Mouse (Mus musculus) hindbrain, embryonic 11.5 days (tissue): Measurements from ENCODE around the gene Ccdc12. TPM values are rescaled to one million over a fixed set of nuclear protein-coding genes. Genes with fewer than 3 reads are reported as not detected.

Source experiments
- ATAC-seq: fragments of 200-750 bp; cut with Nextera tagmentation; 2 replicates; pipeline ENCODE4 v1.8.0; 2017; ENCODE audit warnings: mild to moderate bottlenecking, moderate TSS enrichment, moderate library complexity; ENCODE audit not compliant: low FRiP score
- DNase-seq: peaks from one replicate; pipeline ENCODE4 v3.0.0-alpha.2; 2015; ENCODE audit warnings: low spot score
- H3K27ac ChIP-seq: fragments of 300-500 bp; sonication (generic); 2 replicates; pipeline ENCODE4 v1.5.1; 2014; ENCODE audit warnings: mild to moderate bottlenecking, low read depth, low read length
- H3K27me3 ChIP-seq: fragments of 300-500 bp; sonication (generic); 2 replicates; pipeline ENCODE4 v1.6.1; 2014; ENCODE audit warnings: mild to moderate bottlenecking, low read length, moderate library complexity, mixed read lengths; ENCODE audit not compliant: control insufficient read depth, insufficient read depth
- H3K36me3 ChIP-seq: fragments of 300-500 bp; sonication (generic); 2 replicates; pipeline ENCODE4 v1.6.1; 2014; ENCODE audit warnings: mild to moderate bottlenecking, low read length, moderate library complexity, mixed read lengths; ENCODE audit not compliant: control insufficient read depth, insufficient read depth
- H3K4me1 ChIP-seq: fragments of 300-500 bp; sonication (generic); replicated peaks from 2 replicates; pipeline ENCODE4 v1.6.1; 2014; ENCODE audit warnings: low read length, mixed read lengths; ENCODE audit not compliant: control insufficient read depth, insufficient read depth
- H3K4me2 ChIP-seq: fragments of 300-500 bp; sonication (generic); replicated peaks from 2 replicates; pipeline ENCODE4 v1.6.1; 2014; ENCODE audit warnings: mild to moderate bottlenecking, low read depth, low read length
- H3K4me3 ChIP-seq: fragments of 300-500 bp; sonication (generic); 2 replicates; pipeline ENCODE4 v1.5.1; 2014; ENCODE audit warnings: low read depth, low read length
- H3K9ac ChIP-seq: fragments of 300-500 bp; sonication (generic); 2 replicates; pipeline ENCODE4 v1.6.1; 2014; ENCODE audit warnings: low read depth, low read length
- H3K9me3 ChIP-seq: fragments of 300-500 bp; sonication (generic); 2 replicates; pipeline ENCODE4 v1.6.1; 2016; ENCODE audit warnings: low read length; ENCODE audit not compliant: control insufficient read depth
- WGBS: fragments of 180-500 bp; shearing (Covaris S2); extraction: QIAGEN DNeasy Blood & Tissue Kit; methylation state at CpG from one replicate; pipeline ENCODE4 v1.1.7; 2014; 5-methylcytosine and 5-hydroxymethylcytosine counted together
- polyA plus RNA-seq: library from polyadenylated mRNA; unstranded; fragments of >200 nt; fragmentation: Nextera tagmentation; extraction: Ambion mirVana; gene quantifications from 2 replicates; pipeline ENCODE4 v1.2.1, GENCODE M21; 2014

The Ccdc12 gene
- polyA plus RNA-seq, 1 experiment from 2014 or later: 145 TPM

DNA sequence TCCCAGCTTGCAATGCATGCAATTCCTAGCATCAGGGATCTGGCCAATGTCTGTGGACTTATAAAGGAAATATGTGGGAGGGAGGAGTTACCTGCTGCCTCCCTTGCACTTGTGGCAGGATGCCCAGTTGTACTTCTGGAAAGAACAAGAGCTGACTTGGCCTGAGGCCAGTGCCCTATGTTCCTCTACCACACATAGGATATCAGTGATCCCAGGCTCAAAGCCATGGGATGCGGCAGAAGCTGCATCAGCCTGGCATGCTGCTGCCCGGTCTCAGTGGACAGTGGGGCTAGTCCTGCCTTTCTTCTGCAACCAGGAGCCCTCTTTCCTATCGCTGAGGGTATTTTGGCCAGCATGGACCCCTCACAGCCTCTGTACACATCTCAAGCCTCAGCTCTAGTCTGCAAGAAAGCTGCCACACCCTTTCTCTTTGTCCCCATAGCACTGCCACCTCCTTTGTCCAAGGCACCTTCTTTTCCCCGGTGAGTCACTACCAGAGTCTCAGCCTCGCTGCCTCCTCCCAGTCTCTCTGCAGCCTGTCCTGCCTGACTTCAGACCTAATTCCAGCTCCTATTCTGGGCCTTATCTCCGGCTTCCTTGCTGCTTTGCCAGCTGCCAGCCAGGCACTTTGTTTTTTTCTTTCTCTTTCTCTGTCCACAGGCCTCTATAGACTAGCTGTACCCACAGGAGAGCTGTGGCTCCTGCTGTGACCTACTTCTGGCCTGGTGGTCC lies 28.0 kb downstream of the Ccdc12 start:
- DNase-seq (no peak), ATAC-seq (no peak)
- Histone ChIP-seq H3K9ac (no peak overlapping the region), H3K4me3 (no peak overlapping the region), H3K36me3 (no peaks in the 10 kb centered on the region), H3K27me3 (no peaks in the 10 kb centered on the region), H3K27ac (no peak overlapping the region), H3K4me1 (peaks cover 14% of the 10 kb centered on the region), H3K4me2 (no peak overlapping the region), H3K9me3 (no peaks in the 10 kb centered on the region)
- 80% methylated on average over 6 of the region's 6 CpGs for WGBS

DNA sequence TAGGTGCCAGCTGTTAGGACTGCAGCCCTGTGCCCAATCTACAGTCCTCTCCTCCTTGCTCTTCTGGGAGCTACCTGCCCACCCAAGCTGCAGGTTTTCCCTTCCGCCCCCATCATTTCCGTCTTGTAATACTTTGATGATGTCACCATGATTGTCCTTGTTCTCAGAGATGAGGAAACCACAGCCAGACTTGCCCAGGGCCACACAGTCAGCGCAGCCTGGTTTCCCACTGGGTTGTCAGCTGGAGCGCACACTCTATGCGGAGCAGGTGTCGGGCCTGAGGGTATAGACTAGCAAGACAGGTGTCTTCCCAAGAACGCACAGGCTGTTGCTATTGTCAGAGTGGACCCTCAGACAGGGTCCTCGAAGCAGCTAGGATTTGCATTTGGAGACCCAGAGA lies 28.9 kb downstream of the Ccdc12 start:
- H3K27me3 ChIP-seq: no peaks in the 10 kb centered on the region
- H3K4me1 ChIP-seq: peaks cover 14% of the 10 kb centered on the region
- 88% methylated on average over 8 of the region's 8 CpGs for WGBS
- DNase-seq (no peak), ATAC-seq (no peak)
- H3K27ac ChIP-seq: no peak overlapping the region
- no peak overlapping the region for H3K4me3 ChIP-seq
- H3K4me2 ChIP-seq: no peak overlapping the region
- no peaks in the 10 kb centered on the region for H3K36me3 ChIP-seq
- no peaks in the 10 kb centered on the region for H3K9me3 ChIP-seq
- no peak overlapping the region for H3K9ac ChIP-seq

DNA sequence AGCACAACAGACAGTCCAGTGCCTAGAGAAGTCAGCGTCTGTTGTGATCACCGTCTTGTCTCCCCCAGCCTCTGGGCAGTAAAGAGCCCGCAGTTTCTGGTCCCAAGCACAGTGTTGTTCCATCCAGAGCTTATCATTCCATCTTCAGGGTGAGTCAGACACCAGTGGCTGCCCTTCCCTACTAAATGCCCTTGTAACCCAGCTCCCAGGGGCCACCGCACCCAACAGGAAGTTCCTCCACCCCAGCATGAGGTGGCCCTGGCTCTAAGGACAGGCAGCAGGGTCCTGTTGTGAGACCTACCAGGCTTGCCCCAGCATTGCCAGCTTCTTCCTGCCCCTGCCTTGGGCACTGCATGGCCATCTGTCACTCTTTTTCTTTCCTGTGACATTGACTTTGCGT lies 29.3 kb downstream of the Ccdc12 start:
- Histone ChIP-seq H3K4me1 (peaks cover 14% of the 10 kb centered on the region), H3K4me2 (no peak overlapping the region), H3K9ac (no peak overlapping the region), H3K9me3 (no peaks in the 10 kb centered on the region), H3K36me3 (no peaks in the 10 kb centered on the region), H3K4me3 (no peak overlapping the region), H3K27ac (no peak overlapping the region), H3K27me3 (no peaks in the 10 kb centered on the region)
- no peak for DNase-seq
- ATAC-seq: no peak
- 86% methylated on average over 5 of the region's 5 CpGs for WGBS

DNA sequence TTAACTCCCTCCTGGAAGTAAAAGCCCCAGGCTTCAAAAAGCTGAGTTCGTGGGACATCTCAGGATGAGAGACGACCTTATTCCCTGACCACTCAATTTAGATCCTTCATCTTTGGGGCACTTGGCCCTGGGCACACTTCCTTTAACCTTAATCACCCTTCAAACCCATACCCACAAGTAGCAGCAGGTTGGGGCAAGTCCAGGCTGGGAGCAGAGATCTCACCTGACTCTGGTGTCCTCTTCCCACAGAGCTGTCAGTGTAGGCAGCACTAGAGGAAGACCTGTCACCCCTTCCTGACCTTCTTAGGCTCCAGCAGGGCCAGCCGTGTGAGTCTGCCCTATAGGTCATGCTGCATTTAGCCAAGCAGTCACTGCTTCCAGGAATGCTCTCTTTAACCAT lies 30.2 kb downstream of the Ccdc12 start:
- Histone ChIP-seq H3K4me3 (no peak overlapping the region), H3K4me1 (peaks cover 14% of the 10 kb centered on the region), H3K4me2 (no peak overlapping the region), H3K36me3 (no peaks in the 10 kb centered on the region), H3K27ac (no peak overlapping the region), H3K9me3 (no peaks in the 10 kb centered on the region), H3K9ac (no peak overlapping the region), H3K27me3 (no peaks in the 10 kb centered on the region)
- DNase-seq (no peak), ATAC-seq (no peak)
- WGBS: 49% methylated on average over 3 of the region's 3 CpGs

DNA sequence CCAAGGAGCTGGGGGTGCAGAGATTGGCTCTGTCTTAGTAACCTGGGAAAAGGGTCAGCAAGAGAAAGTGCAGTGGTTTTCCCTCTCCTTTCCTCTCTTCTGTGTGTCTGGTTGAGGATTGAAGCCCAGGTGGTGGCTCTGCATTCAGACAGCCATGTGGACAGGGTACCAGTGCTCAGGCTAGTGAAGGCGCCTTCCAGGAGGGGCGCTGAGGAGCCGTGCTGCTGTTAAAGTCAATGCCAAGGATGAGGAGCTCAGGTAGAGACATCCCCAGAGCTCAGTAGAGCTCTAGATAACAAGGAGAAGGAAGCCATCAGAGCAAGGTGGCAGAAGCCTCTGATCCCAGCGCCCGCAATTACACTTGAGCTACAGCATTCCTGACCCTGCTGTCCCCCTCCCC lies 30.8 kb downstream of the Ccdc12 start:
- peaks cover 13% of the 10 kb centered on the region for H3K4me1 ChIP-seq
- no peak overlapping the region for H3K4me3 ChIP-seq
- DNase-seq (no peak), ATAC-seq (no peak)
- no peak overlapping the region for H3K4me2 ChIP-seq
- no peaks in the 10 kb centered on the region for H3K27me3 ChIP-seq
- no peak overlapping the region for H3K27ac ChIP-seq
- no peaks in the 10 kb centered on the region for H3K36me3 ChIP-seq
- no peaks in the 10 kb centered on the region for H3K9me3 ChIP-seq
- H3K9ac ChIP-seq: no peak overlapping the region
- 43% methylated on average over 5 of the region's 5 CpGs for WGBS

DNA sequence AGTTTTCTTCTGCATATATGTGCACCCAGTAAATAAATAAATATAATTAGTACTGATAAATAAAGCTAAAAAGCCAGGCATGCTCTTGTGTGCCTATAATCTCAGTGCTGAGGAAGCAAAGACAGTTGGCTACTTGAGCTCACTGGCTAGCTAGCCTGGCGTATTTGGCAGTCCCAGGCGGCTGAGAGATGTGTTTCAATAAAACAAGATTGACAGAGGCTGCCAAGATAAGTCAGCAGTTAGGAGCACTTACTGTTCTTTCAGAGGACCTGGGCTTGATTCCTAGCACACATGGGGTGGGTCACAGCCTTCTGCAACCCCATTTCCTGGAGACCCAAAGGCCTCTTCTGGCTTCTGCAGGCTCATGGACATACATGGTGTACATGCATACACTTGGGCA lies 31.5 kb downstream of the Ccdc12 start:
- Histone ChIP-seq H3K36me3 (no peaks in the 10 kb centered on the region), H3K4me3 (no peak overlapping the region), H3K9ac (no peak overlapping the region), H3K4me2 (no peak overlapping the region), H3K27me3 (no peaks in the 10 kb centered on the region), H3K9me3 (no peaks in the 10 kb centered on the region), H3K4me1 (peaks cover 10% of the 10 kb centered on the region; the same call in 1 of the 2 replicates), H3K27ac (no peak overlapping the region)
- WGBS: 82% methylated on average over 2 of the region's 2 CpGs
- no peak for ATAC-seq
- no peak for DNase-seq

DNA sequence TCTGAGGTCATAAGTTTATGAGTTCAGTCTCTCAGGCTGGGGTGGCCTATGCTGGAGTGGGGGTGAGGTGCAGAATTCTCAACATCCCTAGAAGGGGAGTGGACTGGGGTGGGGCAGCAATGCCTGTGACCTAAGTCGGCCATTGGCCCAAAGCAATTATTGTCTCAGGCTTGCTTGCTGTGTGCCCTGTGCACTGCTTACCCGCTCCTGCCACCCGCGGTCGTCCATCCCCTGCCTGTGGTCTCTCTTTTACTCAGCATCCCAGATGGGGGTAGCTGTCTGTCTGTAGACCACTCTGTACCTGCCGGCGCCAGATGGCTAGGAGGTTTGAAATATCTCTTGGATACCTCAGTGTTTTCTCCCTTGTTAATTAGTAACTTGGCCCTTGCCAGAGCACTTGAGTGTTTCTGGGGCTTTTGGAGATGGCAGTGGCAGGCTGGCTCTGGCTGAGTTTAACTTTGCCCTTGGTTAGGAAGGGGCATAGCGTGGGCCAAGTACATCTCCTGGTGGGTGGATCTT lies 33.0 kb downstream of the Ccdc12 start:
- WGBS: 90% methylated on average over 8 of the region's 8 CpGs
- H3K36me3 ChIP-seq: no peaks in the 10 kb centered on the region
- H3K4me2 ChIP-seq: no peak overlapping the region
- peaks cover 7% of the 10 kb centered on the region; the same call in 1 of the 2 replicates for H3K4me1 ChIP-seq
- ATAC-seq (no peak), DNase-seq (no peak)
- H3K4me3 ChIP-seq: no peak overlapping the region
- no peaks in the 10 kb centered on the region for H3K9me3 ChIP-seq
- H3K27me3 ChIP-seq: no peaks in the 10 kb centered on the region
- no peak overlapping the region for H3K9ac ChIP-seq
- no peak overlapping the region for H3K27ac ChIP-seq

DNA sequence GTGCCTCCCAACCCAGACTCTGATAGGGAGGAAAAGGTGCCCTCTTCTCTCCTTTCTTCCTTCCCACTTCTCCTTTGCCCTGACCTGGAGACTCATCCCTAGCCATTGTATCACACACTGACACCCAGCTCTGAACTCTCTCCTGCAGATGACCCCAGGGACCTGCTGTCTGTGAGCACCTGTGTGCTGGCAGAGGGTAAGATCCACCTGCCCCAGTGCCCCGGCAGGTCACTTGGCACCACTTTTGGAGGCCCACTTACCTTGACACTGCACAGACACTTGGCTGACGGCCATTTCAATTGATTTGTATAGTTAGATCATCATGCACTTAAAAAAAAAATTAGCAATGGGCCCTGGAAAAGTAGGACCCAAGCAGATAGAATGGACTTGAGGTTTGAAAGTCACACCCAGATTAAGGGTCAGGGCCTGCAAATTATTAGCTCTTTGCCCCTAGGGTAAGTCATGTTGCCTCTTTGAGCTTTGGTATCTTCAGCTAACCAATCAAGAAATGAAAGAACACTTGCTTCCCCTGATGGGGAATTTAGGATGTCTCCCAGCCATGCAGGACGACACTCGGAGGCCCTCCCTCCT lies 39.0 kb downstream of the Ccdc12 start:
- Histone ChIP-seq H3K4me2 (no peak overlapping the region), H3K9ac (no peak overlapping the region), H3K4me3 (no peak overlapping the region), H3K27ac (no peak overlapping the region), H3K27me3 (no peaks in the 10 kb centered on the region), H3K4me1 (no peaks in the 10 kb centered on the region), H3K36me3 (no peaks in the 10 kb centered on the region), H3K9me3 (no peaks in the 10 kb centered on the region)
- DNase-seq (no peak), ATAC-seq (no peak)
- WGBS: 81% methylated on average over 4 of the region's 4 CpGs

DNA sequence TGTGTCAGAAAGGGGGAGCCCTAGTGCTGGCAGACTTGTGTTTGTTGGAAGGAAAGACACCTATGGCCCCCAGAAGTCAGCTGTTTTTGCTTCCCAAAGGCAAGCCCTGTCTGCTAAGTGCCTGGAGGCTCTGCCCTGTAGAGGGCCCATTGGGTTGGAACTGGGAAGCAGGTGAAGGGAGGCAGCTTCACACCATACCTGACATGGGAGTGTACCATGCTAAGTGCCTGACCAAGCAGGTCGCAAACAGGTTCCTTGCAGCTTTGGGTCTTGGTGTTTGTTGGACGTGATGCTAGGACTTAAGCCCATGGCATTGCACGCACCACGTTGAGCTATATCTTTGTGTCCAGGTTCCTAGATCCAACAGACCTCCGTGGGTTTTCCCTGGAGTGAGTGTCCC lies 40.1 kb downstream of the Ccdc12 start:
- Histone ChIP-seq H3K27ac (no peak overlapping the region), H3K4me3 (no peak overlapping the region), H3K36me3 (no peaks in the 10 kb centered on the region), H3K4me1 (no peaks in the 10 kb centered on the region), H3K9me3 (no peaks in the 10 kb centered on the region), H3K27me3 (no peaks in the 10 kb centered on the region), H3K9ac (no peak overlapping the region), H3K4me2 (no peak overlapping the region)
- WGBS: 91% methylated on average over 5 of the region's 5 CpGs
- ATAC-seq (no peak), DNase-seq (no peak)
